Mouse (Mus musculus): Measurements from ENCODE around the gene Plekhg4. TPM values are rescaled to one million over a fixed set of nuclear protein-coding genes. Genes with fewer than 3 reads are reported as not detected.

Plekhg4 gene
- polyA plus RNA-seq, 1 experiment from 2014 or later: 0.60 TPM

- Histone ChIP-seq H3K4me2 (no peak overlapping the region), H3K9me3 (no peaks in the 10 kb centered on the region), H3K4me1 (replicated peaks) (peaks cover 7% of the 10 kb centered on the region; the same call in 1 of the 2 replicates), H3K36me3 (0 out of 2 replicates have a peak, but pooled peaks cover 4% of the 10 kb centered on the region), H3K4me3 (no peak overlapping the region), H3K27me3 (peaks cover 3% of the 10 kb centered on the region), H3K9ac (no peak overlapping the region), H3K27ac (replicated peaks) (no peak overlapping the region)
- no peak for ATAC-seq (ENCODE audit: low read depth)
- 51% methylated on average over 8 of the region's 8 CpGs for WGBS
Observed at GRCm38 (mm10) chr8:105341399-105341798, 31.7 kb upstream of the Plekhg4 start.

- 76% methylated on average over 4 of the region's 4 CpGs for WGBS
- Histone ChIP-seq H3K9me3 (no peaks in the 10 kb centered on the region), H3K36me3 (no peaks in the 10 kb centered on the region), H3K9ac (no peak overlapping the region), H3K4me2 (no peak overlapping the region), H3K27me3 (peaks cover 16% of the 10 kb centered on the region), H3K4me1 (replicated peaks) (peaks cover 20% of the 10 kb centered on the region), H3K27ac (replicated peaks) (no peak overlapping the region), H3K4me3 (no peak overlapping the region)
- ATAC-seq (ENCODE audit: low read depth): no peak
Observed at GRCm38 (mm10) chr8:105342768-105343167, 30.3 kb upstream of the Plekhg4 start.

GRCm38 (mm10) chr8:105343791-105344574, 29.1 kb upstream of the Plekhg4 start:
- Histone ChIP-seq H3K27me3 (peaks cover 16% of the 10 kb centered on the region), H3K9ac (0 out of 2 replicates have a peak overlapping the region, but pooled peaks have one; percentile 22)
- WGBS: 77% methylated on average over 8 of the region's 8 CpGs

GRCm38 (mm10) chr8:105345061-105345975, 27.8 kb upstream of the Plekhg4 start:
- 75% methylated on average over 7 of the region's 7 CpGs for WGBS
- H3K4me2 ChIP-seq: no peak overlapping the region

More at GRCm38 (mm10) chr8:105343791-105344574, 29.1 kb upstream of the Plekhg4 start:
- H3K27ac ChIP-seq (replicated peaks): no peak overlapping the region
- ATAC-seq (ENCODE audit: low read depth): no peak
- peaks cover 29% of the 10 kb centered on the region for H3K4me1 ChIP-seq (replicated peaks)
- H3K4me2 ChIP-seq: no peak overlapping the region
- no peak overlapping the region for H3K4me3 ChIP-seq
- no peaks in the 10 kb centered on the region for H3K9me3 ChIP-seq
- no peaks in the 10 kb centered on the region for H3K36me3 ChIP-seq

GRCm38 (mm10) chr8:105346611-105347427, 26.3 kb upstream of the Plekhg4 start:
- 2% methylated on average over 34 of the region's 34 CpGs for WGBS
- peak; percentile 10 for ATAC-seq (ENCODE audit: low read depth)
- Histone ChIP-seq H3K27me3 (peaks cover 16% of the 10 kb centered on the region), H3K9ac (peak overlapping the region; percentile 81), H3K9me3 (no peaks in the 10 kb centered on the region), H3K36me3 (no peaks in the 10 kb centered on the region), H3K4me3 (peak overlapping the region; percentile 72), H3K27ac (replicated peaks) (no peak overlapping the region), H3K4me1 (replicated peaks) (peaks cover 43% of the 10 kb centered on the region), H3K4me2 (peak overlapping the region; percentile 96)

More at GRCm38 (mm10) chr8:105345061-105345975, 27.8 kb upstream of the Plekhg4 start:
- Histone ChIP-seq H3K4me3 (no peak overlapping the region), H3K4me1 (replicated peaks) (peaks cover 40% of the 10 kb centered on the region), H3K27me3 (peaks cover 16% of the 10 kb centered on the region), H3K27ac (replicated peaks) (no peak overlapping the region), H3K9me3 (no peaks in the 10 kb centered on the region), H3K9ac (no peak overlapping the region), H3K36me3 (no peaks in the 10 kb centered on the region)
- no peak for ATAC-seq (ENCODE audit: low read depth)

GRCm38 (mm10) chr8:105347428-105348221, 25.4 kb upstream of the Plekhg4 start, which contains the start of gene Fhod1:
TSS of gene Fhod1 (minus strand) at chr8:105347953.
- peak within 1 kb of the TSS; percentile 72 for H3K4me3 ChIP-seq
- ATAC-seq (ENCODE audit: low read depth): peak; percentile 83
- no peaks in the 10 kb centered on the region for H3K9me3 ChIP-seq
- WGBS: under 1% methylated on average over 53 of the region's 53 CpGs
- H3K4me1 ChIP-seq (replicated peaks): peaks cover 43% of the 10 kb centered on the region
- H3K4me2 ChIP-seq: peak within 1 kb of the TSS; percentile 96
- peak within 1 kb of the TSS; percentile 49 for H3K27ac ChIP-seq (replicated peaks)
- H3K9ac ChIP-seq: peak within 1 kb of the TSS; percentile 81
- H3K27me3 ChIP-seq: peaks cover 16% of the 10 kb centered on the region
- no peaks in the 10 kb centered on the region for H3K36me3 ChIP-seq

- Histone ChIP-seq H3K9ac (peak within 1 kb of the TSS; percentile 81), H3K27me3 (peaks cover 16% of the 10 kb centered on the region), H3K4me2 (peak within 1 kb of the TSS; percentile 96), H3K4me3 (peak within 1 kb of the TSS; percentile 72), H3K4me1 (replicated peaks) (peaks cover 43% of the 10 kb centered on the region), H3K9me3 (no peaks in the 10 kb centered on the region), H3K27ac (replicated peaks) (peak within 1 kb of the TSS; percentile 49), H3K36me3 (no peaks in the 10 kb centered on the region)
- peak; percentile 27 for ATAC-seq (ENCODE audit: low read depth)
- 1% methylated on average over 34 of the region's 34 CpGs for WGBS
Observed at GRCm38 (mm10) chr8:105348450-105349095, 24.5 kb upstream of the Plekhg4 start, which contains the start of gene Slc9a5. TSS of gene Slc9a5 (plus strand) at chr8:105348843.

- ATAC-seq (ENCODE audit: low read depth): peak; percentile 36; the same call in 1 of the 2 replicates
- Histone ChIP-seq H3K9ac (peak overlapping the region; percentile 81), H3K36me3 (no peaks in the 10 kb centered on the region), H3K9me3 (no peaks in the 10 kb centered on the region), H3K4me2 (peak overlapping the region; percentile 96), H3K27me3 (peaks cover 16% of the 10 kb centered on the region), H3K27ac (replicated peaks) (peak overlapping the region; percentile 49), H3K4me1 (replicated peaks) (peaks cover 43% of the 10 kb centered on the region), H3K4me3 (peak overlapping the region; percentile 72)
- 0% methylated on average over 35 of the region's 48 CpGs for WGBS
Observed at GRCm38 (mm10) chr8:105349096-105349771, 23.8 kb upstream of the Plekhg4 start.

GRCm38 (mm10) chr8:105350186-105350585, 22.9 kb upstream of the Plekhg4 start:
- peaks cover 43% of the 10 kb centered on the region for H3K4me1 ChIP-seq (replicated peaks)
- peak overlapping the region; percentile 72 for H3K4me3 ChIP-seq
- H3K4me2 ChIP-seq: peak overlapping the region; percentile 96
- peak overlapping the region; percentile 81 for H3K9ac ChIP-seq
- 37% methylated on average over 7 of the region's 7 CpGs for WGBS
- no peak for ATAC-seq (ENCODE audit: low read depth)
- no peaks in the 10 kb centered on the region for H3K9me3 ChIP-seq
- peaks cover 16% of the 10 kb centered on the region for H3K27me3 ChIP-seq
- no peak overlapping the region for H3K27ac ChIP-seq (replicated peaks)
- no peaks in the 10 kb centered on the region for H3K36me3 ChIP-seq

- Histone ChIP-seq H3K4me1 (replicated peaks) (peaks cover 21% of the 10 kb centered on the region), H3K27me3 (no peaks in the 10 kb centered on the region; the same call in 1 of the 2 replicates), H3K4me3 (no peak overlapping the region), H3K9ac (no peak overlapping the region), H3K36me3 (peaks cover 3% of the 10 kb centered on the region; the same call in 1 of the 2 replicates), H3K27ac (replicated peaks) (no peak overlapping the region), H3K9me3 (no peaks in the 10 kb centered on the region), H3K4me2 (no peak overlapping the region)
- no peak for ATAC-seq (ENCODE audit: low read depth)
- 87% methylated on average over 8 of the region's 8 CpGs for WGBS
Observed at GRCm38 (mm10) chr8:105353583-105354135, 19.4 kb upstream of the Plekhg4 start.
